Mouse (Mus musculus) forebrain, embryonic 13.5 days (tissue): Measurements from ENCODE around the gene Sept7. TPM values are rescaled to one million over a fixed set of nuclear protein-coding genes. Genes with fewer than 3 reads are reported as not detected.

Source experiments
- ATAC-seq: fragments of 200-750 bp; cut with Nextera tagmentation; 2 replicates; pipeline ENCODE4 v1.8.0; 2017
- H3K27ac ChIP-seq: fragments of 300-500 bp; sonication (generic); 2 replicates; pipeline ENCODE4 v1.5.1; 2015; ENCODE audit warnings: inconsistent platforms, mild to moderate bottlenecking, moderate library complexity
- H3K27me3 ChIP-seq: fragments of 300-500 bp; sonication (generic); 2 replicates; pipeline ENCODE4 v1.6.1; 2015; ENCODE audit warnings: mild to moderate bottlenecking, inconsistent platforms
- H3K36me3 ChIP-seq: fragments of 300-500 bp; sonication (generic); 2 replicates; pipeline ENCODE4 v1.6.1; 2015; ENCODE audit warnings: mild to moderate bottlenecking, inconsistent platforms; ENCODE audit not compliant: poor library complexity, severe bottlenecking
- H3K4me1 ChIP-seq: fragments of 300-500 bp; sonication (generic); 2 replicates; pipeline ENCODE4 v1.6.1; 2015; ENCODE audit warnings: inconsistent platforms
- H3K4me2 ChIP-seq: fragments of 300-500 bp; sonication (generic); 2 replicates; pipeline ENCODE4 v1.6.1; 2015; ENCODE audit warnings: inconsistent platforms, mild to moderate bottlenecking, moderate library complexity
- H3K4me3 ChIP-seq: fragments of 300-500 bp; sonication (generic); 2 replicates; pipeline ENCODE4 v1.5.1; 2015; ENCODE audit warnings: mild to moderate bottlenecking, inconsistent platforms
- H3K9ac ChIP-seq: fragments of 300-500 bp; sonication (generic); 2 replicates; pipeline ENCODE4 v1.6.1; 2015; ENCODE audit warnings: mild to moderate bottlenecking, inconsistent platforms
- H3K9me3 ChIP-seq: fragments of 300-500 bp; sonication (generic); replicated peaks from 2 replicates; pipeline ENCODE4 v1.6.1; 2016; ENCODE audit warnings: inconsistent platforms
- WGBS: fragments of 180-500 bp; shearing (Covaris S2); methylation state at CpG from one replicate; pipeline ENCODE4 v1.1.7; 2015; 5-methylcytosine and 5-hydroxymethylcytosine counted together
- polyA plus RNA-seq: library from polyadenylated mRNA; unstranded; fragments of >200 nt; fragmentation: Nextera tagmentation; extraction: Ambion mirVana; gene quantifications from 2 replicates; pipeline ENCODE4 v1.2.1, GENCODE M21; 2015

Sept7 gene
- polyA plus RNA-seq, 1 experiment from 2014 or later: 275 TPM

DNA sequence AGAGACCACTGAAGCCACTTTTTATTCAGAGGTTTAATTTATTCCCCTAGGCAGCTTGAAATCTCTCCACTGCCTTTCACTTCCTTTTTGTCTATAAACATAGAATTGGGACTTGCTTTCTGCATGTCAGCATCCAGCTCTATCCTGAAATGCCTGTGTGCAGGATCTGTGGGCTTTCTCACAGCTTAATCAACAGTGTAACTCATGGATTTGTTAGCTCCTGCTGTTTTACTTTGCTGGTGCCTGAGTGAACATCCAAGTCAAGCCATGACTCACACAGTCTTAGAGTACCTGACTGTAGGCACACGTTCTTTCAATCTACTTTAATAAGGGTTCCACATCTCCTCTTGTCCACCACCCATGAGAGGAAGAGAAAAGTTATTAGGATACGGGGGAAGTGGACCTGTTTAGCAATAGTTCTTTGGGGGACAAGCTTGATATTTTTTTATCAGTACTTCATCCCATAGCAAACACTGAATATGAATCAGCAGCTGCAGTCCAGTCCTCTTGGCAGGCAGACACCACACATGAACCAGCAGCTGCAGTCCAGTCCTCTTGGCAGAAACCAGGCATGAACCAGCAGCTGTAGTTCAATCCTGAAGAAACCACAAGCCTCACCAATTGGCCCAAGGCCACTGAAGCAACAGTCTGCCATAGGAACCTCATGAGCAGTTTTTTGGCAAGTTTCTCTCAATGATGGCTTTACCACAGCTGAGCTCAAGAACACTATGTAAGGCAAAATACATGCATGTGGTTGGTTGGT, 85.4 kb downstream of the Sept7 start:
- Histone ChIP-seq H3K9ac (no peak overlapping the region), H3K9me3 (no peaks in the 10 kb centered on the region), H3K27ac (no peak overlapping the region), H3K4me1 (no peaks in the 10 kb centered on the region), H3K27me3 (no peaks in the 10 kb centered on the region), H3K4me3 (no peak overlapping the region), H3K4me2 (no peak overlapping the region), H3K36me3 (no peaks in the 10 kb centered on the region)
- WGBS: 86% methylated on average over 2 of the region's 2 CpGs
- ATAC-seq: no peak

DNA sequence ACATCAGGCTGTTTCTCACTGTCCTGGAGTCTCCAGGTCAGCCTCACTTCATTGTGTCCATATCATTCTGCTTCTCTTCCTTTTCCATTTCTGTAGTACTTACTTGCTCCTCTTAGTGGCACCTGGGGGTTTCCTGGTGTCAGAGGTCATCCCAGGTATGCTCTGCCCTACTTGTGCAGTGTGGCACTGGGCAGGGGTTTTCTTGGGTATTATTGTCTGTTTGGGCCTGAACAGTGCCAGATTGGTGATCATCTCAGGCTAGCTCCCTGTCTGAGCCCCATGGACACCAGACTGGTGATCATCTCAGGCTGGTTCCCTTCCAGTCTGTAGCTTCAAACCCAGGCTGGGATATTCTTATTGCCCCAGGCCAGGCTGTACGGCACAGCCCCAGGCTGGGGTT, 88.2 kb downstream of the Sept7 start:
- 83% methylated on average over 1 of the region's 1 CpGs for WGBS

DNA sequence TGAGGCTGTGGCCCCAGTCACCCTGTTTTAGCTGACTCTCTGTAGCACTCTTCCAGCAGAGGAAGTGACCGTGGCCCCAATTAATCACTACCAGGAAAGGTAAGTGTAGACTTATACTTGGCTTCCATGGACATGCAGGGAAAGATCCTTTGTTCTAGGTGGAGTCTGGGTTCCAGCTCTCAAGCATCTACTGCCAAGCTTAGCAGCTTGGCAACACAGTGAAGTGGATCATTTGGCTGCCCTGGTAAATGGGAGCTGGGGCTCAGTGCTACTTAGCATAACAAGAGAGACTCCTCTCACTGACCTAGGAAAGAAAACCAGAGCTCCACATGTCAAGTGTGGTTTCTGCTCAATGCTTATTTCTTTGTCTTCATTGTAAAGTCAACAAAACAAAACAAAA, 101.5 kb downstream of the Sept7 start:
- 89% methylated on average over 1 of the region's 1 CpGs for whole genome bisulfite sequencing
- Histone ChIP-seq H3K27ac (no peak overlapping the region), H3K4me1 (no peaks in the 10 kb centered on the region), H3K4me2 (no peak overlapping the region), H3K27me3 (no peaks in the 10 kb centered on the region), H3K9me3 (no peaks in the 10 kb centered on the region), H3K4me3 (no peak overlapping the region), H3K36me3 (no peaks in the 10 kb centered on the region), H3K9ac (no peak overlapping the region)
- ATAC-seq: no peak

More for the DNA sequence above, 88.2 kb downstream of the Sept7 start:
- H3K36me3 ChIP-seq: no peaks in the 10 kb centered on the region
- H3K27me3 ChIP-seq: no peaks in the 10 kb centered on the region
- H3K4me2 ChIP-seq: no peak overlapping the region
- no peak overlapping the region for H3K27ac ChIP-seq
- no peaks in the 10 kb centered on the region for H3K4me1 ChIP-seq
- no peak overlapping the region for H3K9ac ChIP-seq
- no peaks in the 10 kb centered on the region for H3K9me3 ChIP-seq
- no peak overlapping the region for H3K4me3 ChIP-seq
- ATAC-seq: no peak

DNA sequence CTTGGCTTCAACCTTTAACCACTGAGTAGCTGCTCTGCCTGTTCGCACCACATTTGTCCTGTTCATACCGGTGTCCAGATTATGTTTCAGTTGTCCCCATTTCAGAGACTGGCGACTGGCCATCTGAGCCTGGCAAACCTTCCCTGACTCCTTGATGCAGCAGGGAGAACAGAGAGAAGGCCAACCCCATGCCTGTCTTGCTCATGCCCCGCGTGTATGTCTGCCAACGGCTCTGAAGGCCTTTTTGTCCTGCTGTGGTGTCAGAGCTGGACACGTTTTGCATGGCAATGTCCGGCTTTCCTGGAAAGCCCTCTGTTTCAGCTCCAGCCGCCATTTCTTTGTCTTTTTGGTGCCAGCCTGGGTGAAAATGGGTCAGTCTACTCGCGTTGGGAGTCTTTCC, 103.6 kb downstream of the Sept7 start:
- Histone ChIP-seq H3K27ac (no peak overlapping the region), H3K9me3 (no peaks in the 10 kb centered on the region), H3K27me3 (no peaks in the 10 kb centered on the region), H3K9ac (no peak overlapping the region), H3K36me3 (no peaks in the 10 kb centered on the region), H3K4me3 (no peak overlapping the region), H3K4me2 (no peak overlapping the region), H3K4me1 (no peaks in the 10 kb centered on the region)
- 88% methylated on average over 11 of the region's 11 CpGs for WGBS
- ATAC-seq: peak; percentile 33; the same call in 1 of the 2 replicates

DNA sequence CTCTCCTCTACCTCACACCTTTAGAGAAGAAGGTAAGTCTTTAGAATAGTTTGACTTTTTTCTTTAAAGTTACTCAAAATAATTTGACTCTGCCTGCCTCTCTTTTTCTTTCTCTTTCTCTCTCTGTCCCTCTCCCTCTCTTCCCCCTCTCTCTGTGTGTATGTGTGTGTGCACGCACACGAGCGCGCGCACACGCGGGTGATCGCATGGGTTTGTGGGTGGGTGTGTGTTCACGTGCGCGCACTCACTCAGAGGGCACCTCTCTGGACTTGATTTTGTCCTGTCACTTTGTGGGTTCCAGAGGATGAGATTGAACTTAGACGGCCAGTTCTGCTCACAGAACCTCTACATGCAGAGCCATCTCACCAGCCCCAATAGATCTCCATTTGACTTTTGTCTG, 105.3 kb downstream of the Sept7 start:
- no peaks in the 10 kb centered on the region for H3K4me1 ChIP-seq
- no peak overlapping the region for H3K4me3 ChIP-seq
- no peaks in the 10 kb centered on the region for H3K27me3 ChIP-seq
- H3K9me3 ChIP-seq: no peaks in the 10 kb centered on the region
- 96% methylated on average over 12 of the region's 12 CpGs for WGBS
- ATAC-seq: no peak
- no peak overlapping the region for H3K4me2 ChIP-seq
- H3K9ac ChIP-seq: no peak overlapping the region
- no peak overlapping the region for H3K27ac ChIP-seq
- H3K36me3 ChIP-seq: no peaks in the 10 kb centered on the region

DNA sequence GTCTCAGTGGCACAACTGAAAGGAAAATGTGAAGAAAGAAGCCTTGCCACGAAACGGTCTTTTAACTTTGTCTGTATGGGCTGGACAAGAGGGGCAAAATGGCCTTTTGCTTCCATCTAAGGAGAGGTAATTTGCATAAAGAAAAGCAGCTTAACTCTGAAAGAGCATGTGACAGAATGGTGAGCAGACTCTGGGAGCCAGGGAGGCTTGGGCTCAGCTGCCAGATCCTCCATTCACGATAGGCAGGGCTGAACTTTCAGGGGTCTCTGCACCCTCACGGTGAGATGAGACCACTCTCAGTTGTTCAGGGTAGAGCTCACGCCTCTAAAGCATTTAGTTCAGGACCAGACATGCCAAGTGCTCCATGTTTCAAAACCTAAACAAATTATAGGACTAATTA, 105.8 kb downstream of the Sept7 start:
- Histone ChIP-seq H3K4me1 (no peaks in the 10 kb centered on the region), H3K9me3 (no peaks in the 10 kb centered on the region), H3K27ac (no peak overlapping the region), H3K4me3 (no peak overlapping the region), H3K27me3 (no peaks in the 10 kb centered on the region), H3K4me2 (no peak overlapping the region), H3K36me3 (no peaks in the 10 kb centered on the region), H3K9ac (no peak overlapping the region)
- 46% methylated on average over 5 of the region's 5 CpGs for WGBS
- no peak for ATAC-seq

Other genes starting within 250 kb of the Sept7 start
- gene Gm10181, start 163.0 kb upstream of the Sept7 start, polyA plus RNA-seq: not detected in 2 replicates
- gene Herpud2, start 100.6 kb upstream of the Sept7 start, polyA plus RNA-seq: 31.7 and 33.5 TPM in 2 replicates
- gene Eepd1, start 229.1 kb downstream of the Sept7 start, polyA plus RNA-seq: 8.1 and 8.9 TPM in 2 replicates